Mouse (Mus musculus) large intestine, adult 2 months (tissue): ENCODE results near the gene Eif3k. TPM values are rescaled to one million over a fixed set of nuclear protein-coding genes. Genes with fewer than 3 reads are reported as not detected.
A peak's percentile ranks its signal among the peaks of the same experiment; 100 is the strongest.

Experiments used
- DNase-seq: peaks from one replicate; pipeline ENCODE4 v3.0.0-alpha.2; 2012; ENCODE audit warnings: low read depth, low spot score
- WGBS: fragments of 180-500 bp; shearing (Covaris S2); methylation state at CpG from one replicate; pipeline ENCODE4 v1.1.7; 2018; 5-methylcytosine and 5-hydroxymethylcytosine counted together
- polyA plus RNA-seq: library from polyadenylated mRNA; depleted of rRNA; stranded (reverse); fragments of >200 nt; gene quantifications from 2 replicates; pipeline ENCODE4 v1.2.3, GENCODE M21; 2012; rRNA removed

Gene Eif3k
- polyA plus RNA-seq, result 281 and 323 TPM in 2 replicates

DNA sequence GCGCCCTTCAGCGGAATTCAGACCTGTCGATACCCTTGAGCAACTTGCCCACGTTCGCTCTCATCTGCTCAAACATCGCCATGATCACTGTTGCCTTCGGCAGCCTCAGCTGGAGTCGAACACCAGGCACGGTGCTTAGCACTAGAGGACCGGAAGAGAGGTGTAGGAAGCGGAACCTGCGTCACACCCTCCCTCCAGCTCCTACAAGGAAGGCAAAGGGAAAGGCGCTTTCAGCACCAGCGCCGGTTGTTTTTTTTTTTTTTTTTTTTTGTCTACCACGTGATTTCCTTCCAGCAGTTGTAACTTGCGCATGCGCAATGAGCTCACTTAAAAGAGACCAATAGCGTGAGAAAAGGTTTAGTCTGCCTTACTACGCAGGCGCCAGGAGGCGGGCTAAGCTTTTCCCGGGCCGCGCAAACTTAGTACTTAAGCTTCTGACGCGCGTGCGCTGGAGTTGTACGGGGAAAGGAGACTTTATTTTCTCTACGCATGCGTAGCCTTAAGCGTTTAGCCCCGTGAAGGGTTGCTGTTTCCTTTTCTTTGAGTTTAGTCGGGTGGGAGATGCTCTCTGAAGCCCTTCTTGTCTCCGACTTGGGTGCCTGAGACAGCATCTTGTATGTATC is at the start of gene Eif3k, which contains the start of gene Map4k1:
Gene Eif3k (minus strand): TSS at position 214 of the 623 bp plus-strand sequence.
Gene Map4k1 (plus strand): TSS at position 400 of the 623 bp plus-strand sequence.
- peak; percentile 98 for DNase-seq
- WGBS, result under 1% methylated on average over 36 of the region's 36 CpGs

DNA sequence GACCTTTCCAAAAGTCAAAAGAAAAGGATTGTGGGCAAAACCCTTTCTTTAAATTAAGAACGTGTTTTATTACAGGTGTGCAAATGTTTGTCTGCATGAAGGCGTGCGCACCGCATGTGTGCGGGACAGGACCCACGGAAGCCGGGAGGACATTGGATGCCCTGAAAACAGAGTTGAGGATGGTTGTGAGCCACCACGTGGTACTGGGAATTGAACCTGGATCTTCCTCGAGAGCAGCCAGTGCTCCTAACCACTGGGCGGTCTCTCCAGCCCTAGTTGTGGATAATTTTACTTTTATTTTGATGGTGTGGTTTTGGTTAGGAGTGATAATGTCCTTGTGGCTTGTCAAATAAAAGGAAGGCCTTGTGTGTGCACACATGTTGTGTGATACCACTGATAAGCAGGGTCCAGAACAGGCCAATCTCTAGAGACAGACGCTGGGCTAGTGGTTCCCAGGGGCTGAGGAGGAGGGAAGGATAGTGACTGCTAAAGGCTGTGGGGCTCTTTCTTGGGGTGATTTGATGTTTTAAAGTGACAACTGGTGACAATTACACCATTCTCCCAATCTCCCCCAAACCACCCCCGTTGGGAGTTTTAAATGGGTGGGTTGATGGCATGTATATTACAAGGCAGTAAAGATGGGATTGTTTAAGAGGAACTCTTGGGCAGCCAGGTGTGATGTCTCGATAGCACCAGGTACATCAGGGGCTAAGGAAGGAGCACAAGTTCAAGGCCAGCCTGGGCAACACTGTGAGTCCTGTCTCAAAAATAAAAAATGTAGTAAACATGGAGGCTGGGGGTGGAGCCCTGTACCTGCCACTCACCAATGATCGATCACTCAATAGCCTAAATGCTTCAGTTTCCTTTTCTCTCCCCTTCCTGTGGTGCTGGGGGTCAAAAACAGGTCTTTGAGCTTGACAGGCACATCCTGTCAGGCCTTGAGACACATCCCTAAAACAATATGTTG is 48.3 kb upstream of the Eif3k start:
- WGBS, result 76% methylated on average over 14 of the region's 14 CpGs

GRCm38 (mm10) chr7:29028761-29029160 is 47.1 kb upstream of the Eif3k start:
- DNase-seq, result no peak
- 87% methylated on average over 6 of the region's 6 CpGs for WGBS

More for the DNA sequence above, 48.3 kb upstream of the Eif3k start:
- DNase-seq, result no peak

- DNase-seq, result no peak
- 72% methylated on average over 4 of the region's 4 CpGs for WGBS
Observed at GRCm38 (mm10) chr7:29026811-29027210, 45.1 kb upstream of the Eif3k start.

- no peak for DNase-seq
- WGBS, result 81% methylated on average over 5 of the region's 5 CpGs
Observed at GRCm38 (mm10) chr7:29026195-29026594, 44.5 kb upstream of the Eif3k start.

- DNase-seq, result no peak
- WGBS, result 59% methylated on average over 7 of the region's 7 CpGs
Observed at GRCm38 (mm10) chr7:29025566-29025965, 43.9 kb upstream of the Eif3k start.

DNA sequence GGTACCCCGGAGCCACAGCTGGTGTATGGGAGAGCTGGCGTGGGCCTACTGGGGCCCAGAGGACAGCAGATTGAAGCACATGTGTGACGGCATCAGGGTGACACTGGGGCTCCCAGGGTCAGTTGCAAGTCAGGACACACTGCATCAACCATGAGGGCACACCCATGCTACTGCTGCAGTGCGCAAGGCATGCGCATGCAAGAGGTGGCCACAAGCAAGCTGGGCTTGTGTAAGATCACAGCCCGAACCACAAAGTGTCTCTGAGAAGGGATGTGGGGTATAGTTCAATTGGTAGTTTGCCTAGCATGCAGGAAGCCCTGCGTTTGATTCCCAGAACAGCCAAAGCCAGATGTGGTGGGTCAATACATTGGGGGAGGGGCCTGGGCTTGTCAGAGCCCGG is 41.9 kb upstream of the Eif3k start:
- DNase-seq, result no peak
- WGBS, result 90% methylated on average over 8 of the region's 8 CpGs

- no peak for DNase-seq
- 91% methylated on average over 8 of the region's 8 CpGs for WGBS
Observed at GRCm38 (mm10) chr7:29022479-29022878, 40.8 kb upstream of the Eif3k start.

GRCm38 (mm10) chr7:29019447-29020220 is 38.0 kb upstream of the Eif3k start:
- no peak for DNase-seq
- WGBS, result 5% methylated on average over 85 of the region's 88 CpGs

GRCm38 (mm10) chr7:29017222-29017621 is 35.6 kb upstream of the Eif3k start:
- WGBS, result 75% methylated on average over 7 of the region's 7 CpGs

GRCm38 (mm10) chr7:29016440-29016839 is 34.8 kb upstream of the Eif3k start:
- WGBS, result 92% methylated on average over 7 of the region's 7 CpGs

More at GRCm38 (mm10) chr7:29017222-29017621, 35.6 kb upstream of the Eif3k start:
- DNase-seq, result no peak

DNA sequence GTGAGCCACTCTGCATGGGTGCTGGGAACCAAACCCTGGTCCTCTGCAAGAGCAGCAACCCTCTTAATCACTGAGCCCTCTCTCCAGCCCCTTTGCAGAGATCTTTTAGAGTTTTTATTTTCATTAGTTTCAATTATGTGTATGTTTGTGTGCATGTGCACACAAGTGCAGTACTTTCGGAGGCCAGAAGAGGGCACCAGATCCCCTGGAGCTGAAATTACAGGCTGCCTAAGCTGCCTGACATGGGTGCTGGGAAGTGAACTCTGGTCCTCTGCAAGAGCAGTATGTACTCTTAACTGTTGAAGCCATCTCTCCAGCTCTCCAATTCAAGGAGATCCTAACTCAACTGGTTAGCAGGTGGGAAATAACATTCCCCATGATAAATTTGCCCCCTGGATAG is 33.3 kb upstream of the Eif3k start:
- 91% methylated on average over 1 of the region's 1 CpGs for WGBS

More at GRCm38 (mm10) chr7:29016440-29016839, 34.8 kb upstream of the Eif3k start:
- no peak for DNase-seq

GRCm38 (mm10) chr7:29008714-29009113 is 27.1 kb upstream of the Eif3k start:
- DNase-seq, result no peak
- WGBS, result 54% methylated on average over 9 of the region's 9 CpGs

More for the DNA sequence above, 33.3 kb upstream of the Eif3k start:
- no peak for DNase-seq

- 93% methylated on average over 10 of the region's 10 CpGs for WGBS
Observed at GRCm38 (mm10) chr7:29008171-29008570, 26.5 kb upstream of the Eif3k start.

GRCm38 (mm10) chr7:29007224-29008101 is 25.8 kb upstream of the Eif3k start:
- whole genome bisulfite sequencing, result 58% methylated on average over 9 of the region's 9 CpGs
- no peak for DNase-seq

More at GRCm38 (mm10) chr7:29008171-29008570, 26.5 kb upstream of the Eif3k start:
- DNase-seq, result no peak

- DNase-seq, result no peak
- 5% methylated on average over 43 of the region's 43 CpGs for WGBS
Observed at GRCm38 (mm10) chr7:29000651-29001605, 19.3 kb upstream of the Eif3k start.

GRCm38 (mm10) chr7:28993402-28993801 is 11.7 kb upstream of the Eif3k start:
- DNase-seq, result no peak
- 75% methylated on average over 3 of the region's 3 CpGs for WGBS

DNA sequence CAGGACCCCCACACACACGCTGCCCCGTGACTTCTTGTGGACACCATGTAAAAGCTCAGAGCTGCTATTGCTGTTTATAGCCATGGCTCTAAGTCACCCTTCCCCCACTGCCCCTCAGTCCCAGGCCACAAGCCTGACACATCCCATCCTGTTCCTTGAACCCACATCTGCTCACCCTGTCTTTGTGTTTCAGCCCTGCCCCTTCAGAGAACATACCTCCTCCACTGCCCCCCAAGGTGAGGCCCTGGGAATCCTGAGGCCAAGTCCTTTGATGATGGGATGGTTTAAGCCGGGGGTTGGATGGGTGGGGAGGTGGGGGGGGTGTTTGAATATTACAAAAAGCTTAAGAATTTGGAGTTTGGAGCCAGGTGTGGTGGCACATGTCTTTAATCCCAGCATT is 11.3 kb upstream of the Eif3k start:
- no peak for DNase-seq
- 82% methylated on average over 3 of the region's 3 CpGs for WGBS
